Mouse (Mus musculus) spleen, adult 18-20 months (tissue): Measurements from ENCODE around the gene Sema7a.

Source experiments
- DNase-seq, 2 experiments: peaks; one replicate each; pipeline ENCODE4 v3.0.0; 2022; ENCODE audit warnings: mixed read lengths in 2 of 2

Sema7a gene

GRCm38 (mm10) chr9:57939431-57940348, at the start of gene Sema7a:
Gene Sema7a, plus strand, starts transcription at chr9:57940112.
- peak; percentile 75 to 78 for DNase-seq

GRCm38 (mm10) chr9:57900478-57900877, 39.4 kb upstream of the Sema7a start:
- no peak for DNase-seq

- DNase-seq = no peak
These were observed 38.7 kb upstream of the Sema7a start for GRCm38 (mm10) chr9:57901197-57901596.

GRCm38 (mm10) chr9:57901601-57902000, 38.3 kb upstream of the Sema7a start:
- no peak for DNase-seq

GRCm38 (mm10) chr9:57902132-57902531, 37.8 kb upstream of the Sema7a start:
- no peak for DNase-seq

GRCm38 (mm10) chr9:57903589-57904249, 36.2 kb upstream of the Sema7a start:
- no peak for DNase-seq

GRCm38 (mm10) chr9:57904250-57904644, 35.7 kb upstream of the Sema7a start:
- no peak for DNase-seq

GRCm38 (mm10) chr9:57907206-57907605, 32.7 kb upstream of the Sema7a start:
- no peak for DNase-seq

GRCm38 (mm10) chr9:57910254-57911160, 29.4 kb upstream of the Sema7a start, which contains the start of gene Ubl7:
Gene Ubl7, plus strand, starts transcription at chr9:57910979.
- DNase-seq = peak; percentile 83 to 84

- DNase-seq = no peak
These were observed 27.3 kb upstream of the Sema7a start for GRCm38 (mm10) chr9:57912571-57912970.

GRCm38 (mm10) chr9:57921491-57922060, 18.3 kb upstream of the Sema7a start:
- DNase-seq = no peak

- DNase-seq = no peak
These were observed 17.5 kb upstream of the Sema7a start for GRCm38 (mm10) chr9:57922381-57922780.

GRCm38 (mm10) chr9:57923046-57923445, 16.9 kb upstream of the Sema7a start:
- DNase-seq = no peak

- no peak for DNase-seq
These were observed 8.6 kb upstream of the Sema7a start for GRCm38 (mm10) chr9:57931166-57931767.

- DNase-seq = no peak
These were observed 7.7 kb upstream of the Sema7a start for GRCm38 (mm10) chr9:57932253-57932652.

GRCm38 (mm10) chr9:57932831-57933602, 6.9 kb upstream of the Sema7a start:
- no peak for DNase-seq

GRCm38 (mm10) chr9:57935683-57936437, 4.1 kb upstream of the Sema7a start:
- DNase-seq = peak; percentile 72 to 90

- DNase-seq = no peak
These were observed 2.7 kb upstream of the Sema7a start for GRCm38 (mm10) chr9:57937171-57937570.

- no peak for DNase-seq
These were observed 2.3 kb upstream of the Sema7a start for GRCm38 (mm10) chr9:57937651-57938050.
